Mouse (Mus musculus) heart, postnatal 0 days (tissue): Measurements from ENCODE around the gene Lmx1b. TPM values are rescaled to one million over a fixed set of nuclear protein-coding genes. Genes with fewer than 3 reads are reported as not detected.

Experiments
- ATAC-seq: fragments of 200-750 bp; cut with Nextera tagmentation; 2 replicates; pipeline ENCODE4 v1.8.0; 2017; ENCODE audit warnings: low read depth, moderate number of reproducible peaks, moderate library complexity; ENCODE audit not compliant: insufficient read depth
- DNase-seq: peaks from one replicate; pipeline ENCODE4 v3.0.0-alpha.2; 2016; ENCODE audit warnings: low spot score
- H3K27ac ChIP-seq: fragments of 300-500 bp; sonication (generic); 2 replicates; pipeline ENCODE4 v1.5.1; 2014; ENCODE audit warnings: low read depth, mild to moderate bottlenecking
- H3K27me3 ChIP-seq: fragments of 300-500 bp; sonication (generic); 2 replicates; pipeline ENCODE4 v1.6.1; 2014; ENCODE audit warnings: low read length, mixed read lengths; ENCODE audit not compliant: control insufficient read depth, insufficient read depth
- H3K36me3 ChIP-seq: fragments of 300-500 bp; sonication (generic); replicated peaks from 2 replicates; pipeline ENCODE4 v1.6.1; 2014; ENCODE audit warnings: low read length, mixed read lengths; ENCODE audit not compliant: control insufficient read depth, insufficient read depth
- H3K4me1 ChIP-seq: fragments of 300-500 bp; sonication (generic); 2 replicates; pipeline ENCODE4 v1.6.1; 2014; ENCODE audit warnings: antibody characterized with exemption; ENCODE audit not compliant: control insufficient read depth, insufficient read depth
- H3K4me2 ChIP-seq: fragments of 300-500 bp; sonication (generic); 2 replicates; pipeline ENCODE4 v1.6.1; 2014; ENCODE audit warnings: low read depth, mild to moderate bottlenecking, low read length, moderate library complexity
- H3K4me3 ChIP-seq: fragments of 300-500 bp; sonication (generic); 2 replicates; pipeline ENCODE4 v1.5.1; 2014; ENCODE audit warnings: low read depth, low read length
- H3K9ac ChIP-seq: fragments of 300-500 bp; sonication (generic); replicated peaks from 2 replicates; pipeline ENCODE4 v1.6.1; 2014; ENCODE audit warnings: low read depth, low read length, mixed read lengths
- H3K9me3 ChIP-seq: fragments of 300-500 bp; sonication (generic); replicated peaks from 2 replicates; pipeline ENCODE4 v1.6.1; 2016; ENCODE audit warnings: low read length; ENCODE audit not compliant: control insufficient read depth
- CTCF ChIP-seq: IDR thresholded peaks from 2 replicates; pipeline ENCODE4 v1.5.1; 2016; ENCODE audit warnings: antibody characterized with exemption, control low read depth, low read depth
- EP300 ChIP-seq: IDR thresholded peaks from 2 replicates; pipeline ENCODE4 v1.6.1; 2016; ENCODE audit warnings: antibody characterized with exemption, low read depth
- WGBS: fragments of 180-500 bp; shearing (Covaris S2); extraction: QIAGEN DNeasy Blood & Tissue Kit; methylation state at CpG from one replicate; pipeline ENCODE4 v1.1.7; 2014; 5-methylcytosine and 5-hydroxymethylcytosine counted together
- polyA plus RNA-seq: library from polyadenylated mRNA; unstranded; fragments of >200 nt; fragmentation: Nextera tagmentation; extraction: Ambion mirVana; gene quantifications from 2 replicates; pipeline ENCODE4 v1.2.1, GENCODE M21; 2015
- total RNA-seq: library from RNA; depleted of rRNA; stranded (reverse); fragments of >200 nt; gene quantifications from 2 replicates; pipeline ENCODE4 v1.2.3, GENCODE M21; 2014; ENCODE audit warnings: low replicate concordance

Lmx1b gene
- total and polyA plus RNA-seq, 2 experiments from 2014 or later, result not detected

DNA sequence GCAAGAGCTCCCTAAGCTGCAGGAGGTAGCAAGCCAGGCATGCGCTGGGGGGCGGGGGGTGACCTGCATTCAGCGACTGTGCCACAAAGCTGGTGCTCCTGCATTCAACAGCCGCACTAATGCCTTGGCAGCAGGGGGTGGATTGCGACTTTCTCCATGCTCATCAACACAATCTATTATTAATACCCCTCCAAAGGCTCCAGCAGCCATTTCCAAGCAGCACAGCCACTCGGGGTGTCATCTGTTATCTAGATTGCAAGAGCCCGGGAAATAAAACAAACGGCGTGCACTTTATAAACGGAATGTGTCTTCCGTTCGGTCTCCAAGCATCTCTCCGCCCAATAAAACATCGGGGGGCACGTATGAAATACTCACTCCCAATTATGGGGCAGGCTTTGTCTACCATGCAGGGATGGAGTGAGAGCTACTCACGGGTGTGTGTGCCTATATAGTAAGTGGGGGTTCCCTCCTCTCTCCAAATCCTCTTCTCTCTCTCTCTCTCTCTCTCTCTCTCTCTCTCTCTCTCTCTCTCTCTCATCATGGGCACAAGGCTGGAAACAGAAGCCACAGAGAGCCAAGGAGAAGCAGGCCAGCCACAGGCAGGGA is 69.0 kb downstream of the Lmx1b start:
- no peaks in the 10 kb centered on the region for H3K36me3 ChIP-seq
- 43% methylated on average over 16 of the region's 16 CpGs for WGBS
- no peak for TF ChIP-seq EP300
- no peak for TF ChIP-seq CTCF
- H3K4me3 ChIP-seq, result no peak overlapping the region
- peaks cover 73% of the 10 kb centered on the region for H3K27me3 ChIP-seq
- H3K4me2 ChIP-seq, result no peak overlapping the region
- no peaks in the 10 kb centered on the region for H3K4me1 ChIP-seq
- ATAC-seq (no peak), DNase-seq (no peak)
- H3K9me3 ChIP-seq, result no peaks in the 10 kb centered on the region
- no peak overlapping the region for H3K27ac ChIP-seq
- no peak overlapping the region for H3K9ac ChIP-seq

DNA sequence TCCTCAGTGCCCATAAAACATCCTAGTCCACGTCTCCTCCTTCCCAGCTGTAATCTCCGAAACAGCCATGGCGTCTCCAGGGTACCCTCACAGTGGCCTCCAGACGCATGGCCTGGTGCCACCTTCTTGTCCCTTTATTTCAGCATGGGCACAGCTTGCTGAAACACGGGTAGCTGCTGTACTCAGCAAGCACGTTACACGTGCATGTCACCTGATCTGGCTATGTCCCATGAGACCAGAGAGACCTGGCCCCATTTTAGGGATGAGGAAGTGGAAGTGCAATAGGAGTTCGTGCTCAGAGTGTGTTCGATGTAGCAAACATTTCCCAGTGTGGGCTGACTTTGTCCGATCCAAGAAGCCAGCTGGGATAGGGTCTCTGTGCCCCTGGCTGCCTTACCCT is 70.6 kb downstream of the Lmx1b start:
- Histone ChIP-seq H3K27me3 (peaks cover 72% of the 10 kb centered on the region), H3K36me3 (no peaks in the 10 kb centered on the region), H3K9ac (no peak overlapping the region), H3K4me2 (no peak overlapping the region), H3K4me1 (peaks cover 4% of the 10 kb centered on the region; the same call in 1 of the 2 replicates), H3K9me3 (no peaks in the 10 kb centered on the region), H3K27ac (no peak overlapping the region), H3K4me3 (no peak overlapping the region)
- no peak for TF ChIP-seq CTCF
- TF ChIP-seq EP300, result no peak
- 63% methylated on average over 10 of the region's 10 CpGs for WGBS
- DNase-seq (no peak), ATAC-seq (no peak)

GRCm38 (mm10) chr2:33569240-33569639 is 71.1 kb downstream of the Lmx1b start:
- TF ChIP-seq EP300, result no peak
- peak; percentile 43 for TF ChIP-seq CTCF
- Histone ChIP-seq H3K9me3 (no peaks in the 10 kb centered on the region), H3K4me3 (no peak overlapping the region), H3K4me2 (no peak overlapping the region; the same call in 1 of the 2 replicates), H3K27ac (no peak overlapping the region), H3K9ac (no peak overlapping the region), H3K4me1 (peaks cover 4% of the 10 kb centered on the region; the same call in 1 of the 2 replicates), H3K36me3 (no peaks in the 10 kb centered on the region), H3K27me3 (peaks cover 72% of the 10 kb centered on the region)
- DNase-seq (no peak), ATAC-seq (no peak)
- 9% methylated on average over 9 of the region's 9 CpGs for WGBS

GRCm38 (mm10) chr2:33565886-33566285 is 74.4 kb downstream of the Lmx1b start:
- Histone ChIP-seq H3K27ac (no peak overlapping the region), H3K4me2 (no peak overlapping the region), H3K9me3 (no peaks in the 10 kb centered on the region), H3K4me1 (peaks cover 4% of the 10 kb centered on the region; the same call in 1 of the 2 replicates), H3K27me3 (peaks cover 55% of the 10 kb centered on the region), H3K36me3 (no peaks in the 10 kb centered on the region), H3K9ac (no peak overlapping the region), H3K4me3 (no peak overlapping the region)
- peak; percentile 40 for DNase-seq
- TF ChIP-seq CTCF, result no peak
- no peak for TF ChIP-seq EP300
- 44% methylated on average over 4 of the region's 4 CpGs for WGBS
- no peak for ATAC-seq

DNA sequence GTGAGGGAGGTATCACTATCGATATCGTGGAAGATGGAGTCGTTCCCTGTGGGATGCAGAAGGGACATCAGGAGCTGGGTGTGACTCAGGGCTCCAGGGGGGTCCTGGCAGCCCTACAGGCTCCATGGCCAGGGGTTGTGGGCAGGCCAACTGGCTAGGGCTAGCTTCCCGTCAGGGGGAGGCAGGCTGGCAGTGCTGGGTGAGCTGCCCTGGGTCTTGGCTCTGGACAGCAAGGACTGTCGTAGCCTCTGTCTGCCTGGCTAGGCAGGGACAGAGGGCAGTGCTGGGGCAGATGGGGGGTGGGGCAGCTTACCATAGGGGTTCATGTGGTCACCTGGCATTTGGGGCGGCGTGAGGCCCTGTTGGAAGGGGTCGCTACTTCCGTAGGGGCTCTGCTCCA is 75.6 kb downstream of the Lmx1b start:
- no peak for ATAC-seq
- 79% methylated on average over 9 of the region's 9 CpGs for WGBS
- no peak overlapping the region for H3K4me3 ChIP-seq
- H3K4me1 ChIP-seq, result peaks cover 4% of the 10 kb centered on the region; the same call in 1 of the 2 replicates
- TF ChIP-seq EP300 (no peak), CTCF (no peak)
- no peak for DNase-seq
- no peaks in the 10 kb centered on the region for H3K9me3 ChIP-seq
- no peak overlapping the region for H3K9ac ChIP-seq
- no peak overlapping the region for H3K4me2 ChIP-seq
- no peaks in the 10 kb centered on the region for H3K36me3 ChIP-seq
- peaks cover 56% of the 10 kb centered on the region for H3K27me3 ChIP-seq
- no peak overlapping the region for H3K27ac ChIP-seq

DNA sequence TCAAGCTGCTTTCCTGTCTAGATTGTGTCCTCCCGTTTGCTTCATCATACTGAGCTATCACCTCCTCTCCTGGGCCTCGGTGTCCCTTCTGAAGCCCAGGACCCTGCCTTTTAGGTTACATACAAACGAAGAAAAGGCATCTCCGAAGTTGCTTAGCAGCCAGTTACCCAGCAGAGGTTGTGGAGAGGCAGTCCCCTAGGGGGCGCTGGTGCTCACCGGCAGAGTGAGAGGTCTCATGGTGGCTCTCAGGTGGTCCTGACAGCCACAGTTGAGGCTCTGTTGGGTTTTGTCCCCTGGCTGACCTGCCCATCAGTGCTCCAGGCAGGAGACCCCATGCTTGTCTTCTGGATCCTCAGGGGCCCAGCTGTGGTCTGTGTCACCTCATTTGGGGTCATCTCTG is 80.6 kb downstream of the Lmx1b start:
- TF ChIP-seq CTCF (peak; percentile 49), EP300 (no peak)
- peaks cover 32% of the 10 kb centered on the region for H3K27me3 ChIP-seq
- WGBS, result 8% methylated on average over 6 of the region's 6 CpGs
- DNase-seq (no peak), ATAC-seq (no peak)
- no peak overlapping the region for H3K9ac ChIP-seq
- H3K4me1 ChIP-seq, result no peaks in the 10 kb centered on the region
- H3K9me3 ChIP-seq, result no peaks in the 10 kb centered on the region
- H3K27ac ChIP-seq, result no peak overlapping the region
- no peaks in the 10 kb centered on the region for H3K36me3 ChIP-seq
- H3K4me2 ChIP-seq, result no peak overlapping the region
- H3K4me3 ChIP-seq, result no peak overlapping the region
